Mouse (Mus musculus): ENCODE data around the gene Slc17a7. TPM values are rescaled to one million over a fixed set of nuclear protein-coding genes. Genes with fewer than 3 reads are reported as not detected.

Slc17a7 gene
- polyA plus RNA-seq, 1 experiment from 2014 or later, result 3.8 TPM

DNA sequence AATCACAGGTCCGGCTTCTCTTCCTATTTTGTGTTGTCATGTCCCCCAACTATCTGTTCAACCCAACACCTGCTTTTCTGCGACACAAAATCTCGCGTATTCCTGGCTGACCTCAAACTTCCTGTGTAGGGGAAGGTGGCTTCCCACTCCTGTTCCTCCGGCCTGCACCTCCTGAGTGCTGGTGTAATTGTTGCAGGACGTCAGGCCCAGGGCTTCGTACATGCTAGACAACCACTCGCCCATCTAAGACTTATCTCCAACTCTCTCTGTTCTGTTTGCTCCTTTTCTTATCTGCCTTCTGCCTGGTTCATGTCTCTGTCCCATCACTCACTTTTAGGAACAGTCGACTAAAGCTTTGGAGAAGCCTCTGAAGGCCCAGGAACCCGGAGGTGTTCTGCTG lies 47.3 kb downstream of the Slc17a7 start:
- Histone ChIP-seq H3K9ac (no peak overlapping the region), H3K4me2 (peak overlapping the region; percentile 52), H3K4me1 (replicated peaks) (peaks cover 10% of the 10 kb centered on the region), H3K9me3 (replicated peaks) (no peaks in the 10 kb centered on the region), H3K27ac (ENCODE audit: poor library complexity, severe bottlenecking) (no peak overlapping the region), H3K36me3 (no peaks in the 10 kb centered on the region), H3K27me3 (replicated peaks) (peaks cover 30% of the 10 kb centered on the region), H3K4me3 (no peak overlapping the region)
- 41% methylated on average over 10 of the region's 10 CpGs for WGBS
- ATAC-seq (ENCODE audit: insufficient number of reproducible peaks, low FRiP score), result no peak

DNA sequence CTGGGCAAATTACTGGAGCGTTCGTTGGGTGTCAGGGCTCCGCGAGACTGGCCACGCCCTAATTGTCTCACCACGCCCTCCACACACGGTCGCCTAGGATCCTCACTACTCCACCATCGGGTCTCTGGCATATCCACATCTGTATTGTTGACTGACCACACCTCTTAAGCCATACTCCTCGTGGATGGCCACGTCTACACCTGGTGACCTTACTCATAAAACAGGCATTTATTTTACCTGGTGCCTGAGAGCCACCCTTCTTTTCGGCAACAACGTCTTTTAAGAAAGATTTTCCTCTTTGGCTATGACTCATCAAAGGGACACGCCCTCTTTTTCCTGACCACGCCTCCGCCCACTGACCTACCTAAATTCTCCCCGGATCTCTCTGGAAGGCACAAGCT lies 48.1 kb downstream of the Slc17a7 start, which contains the start of gene Dkkl1:
Gene Dkkl1, minus strand, starts transcription at position 297 of the 401 bp plus-strand sequence.
- Histone ChIP-seq H3K9ac (no peak within 1 kb of the TSS), H3K4me3 (peak within 1 kb of the TSS; percentile 14; the same call in 1 of the 2 replicates), H3K4me1 (replicated peaks) (peaks cover 11% of the 10 kb centered on the region), H3K36me3 (no peaks in the 10 kb centered on the region), H3K9me3 (replicated peaks) (no peaks in the 10 kb centered on the region), H3K27me3 (replicated peaks) (peaks cover 25% of the 10 kb centered on the region), H3K27ac (ENCODE audit: poor library complexity, severe bottlenecking) (no peak within 1 kb of the TSS), H3K4me2 (peak within 1 kb of the TSS; percentile 52)
- WGBS, result 4% methylated on average over 17 of the region's 17 CpGs
- no peak for ATAC-seq (ENCODE audit: insufficient number of reproducible peaks, low FRiP score)

DNA sequence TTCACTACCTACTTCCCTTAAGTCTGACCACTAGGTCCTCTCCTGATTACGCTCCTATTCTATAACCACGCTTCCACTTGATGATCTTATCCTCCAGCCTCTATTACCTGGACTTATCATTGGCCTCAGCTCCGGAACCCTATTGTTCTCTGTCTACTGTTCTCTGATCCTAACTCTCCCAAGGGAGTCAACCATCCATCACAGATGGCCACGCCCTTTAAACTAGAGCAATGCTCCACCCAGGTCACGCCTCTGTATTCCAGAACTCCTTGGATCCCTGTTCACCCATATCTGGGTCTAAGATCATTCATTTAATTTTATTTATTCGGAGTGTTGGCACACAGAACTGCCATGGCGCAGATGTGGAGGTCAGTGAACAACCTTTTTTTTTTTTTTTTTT lies 48.6 kb downstream of the Slc17a7 start:
- peak overlapping the region; percentile 52; the same call in 1 of the 2 replicates for H3K4me2 ChIP-seq

DNA sequence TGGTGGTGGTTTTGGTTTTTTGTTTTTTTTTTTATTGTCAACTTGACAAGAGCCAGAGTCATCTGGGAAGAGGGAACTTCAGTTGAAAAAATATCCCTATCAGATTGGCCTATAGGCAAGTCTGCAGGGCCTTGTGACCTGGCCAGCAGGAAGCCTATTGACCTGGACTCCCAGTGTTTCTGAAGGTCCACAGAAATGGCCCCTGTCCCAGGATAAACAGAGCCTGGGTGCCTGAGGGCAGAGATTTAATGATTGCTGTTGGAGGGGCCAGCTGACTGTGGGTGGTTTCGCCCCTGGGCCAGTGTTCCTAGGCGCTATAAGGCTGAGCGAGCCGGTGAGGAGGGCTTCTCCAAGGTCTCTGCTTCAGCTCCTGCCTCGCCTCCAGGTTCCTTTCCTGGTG lies 50.0 kb downstream of the Slc17a7 start:
- no peak overlapping the region for H3K27ac ChIP-seq (ENCODE audit: poor library complexity, severe bottlenecking)
- H3K27me3 ChIP-seq (replicated peaks), result peaks cover 25% of the 10 kb centered on the region
- H3K36me3 ChIP-seq, result peaks cover 17% of the 10 kb centered on the region
- no peak overlapping the region for H3K4me3 ChIP-seq
- H3K9ac ChIP-seq, result no peak overlapping the region
- 73% methylated on average over 5 of the region's 5 CpGs for WGBS
- peaks cover 29% of the 10 kb centered on the region for H3K4me1 ChIP-seq (replicated peaks)
- H3K4me2 ChIP-seq, result no peak overlapping the region
- ATAC-seq (ENCODE audit: insufficient number of reproducible peaks, low FRiP score), result no peak
- no peaks in the 10 kb centered on the region for H3K9me3 ChIP-seq (replicated peaks)

More for the DNA sequence above, 48.6 kb downstream of the Slc17a7 start:
- no peak overlapping the region for H3K27ac ChIP-seq (ENCODE audit: poor library complexity, severe bottlenecking)
- WGBS, result 65% methylated on average over 7 of the region's 7 CpGs
- peaks cover 16% of the 10 kb centered on the region for H3K4me1 ChIP-seq (replicated peaks)
- peaks cover 4% of the 10 kb centered on the region for H3K36me3 ChIP-seq
- ATAC-seq (ENCODE audit: insufficient number of reproducible peaks, low FRiP score), result no peak
- no peak overlapping the region for H3K4me3 ChIP-seq
- H3K9me3 ChIP-seq (replicated peaks), result no peaks in the 10 kb centered on the region
- no peak overlapping the region for H3K9ac ChIP-seq
- peaks cover 25% of the 10 kb centered on the region for H3K27me3 ChIP-seq (replicated peaks)

GRCm38 (mm10) chr7:45215673-45216441 lies 52.1 kb downstream of the Slc17a7 start, which contains the start of gene Tead2:
TSS of gene Tead2 (plus strand) at chr7:45215753.
- peak; percentile 59 for ATAC-seq (ENCODE audit: insufficient number of reproducible peaks, low FRiP score)

DNA sequence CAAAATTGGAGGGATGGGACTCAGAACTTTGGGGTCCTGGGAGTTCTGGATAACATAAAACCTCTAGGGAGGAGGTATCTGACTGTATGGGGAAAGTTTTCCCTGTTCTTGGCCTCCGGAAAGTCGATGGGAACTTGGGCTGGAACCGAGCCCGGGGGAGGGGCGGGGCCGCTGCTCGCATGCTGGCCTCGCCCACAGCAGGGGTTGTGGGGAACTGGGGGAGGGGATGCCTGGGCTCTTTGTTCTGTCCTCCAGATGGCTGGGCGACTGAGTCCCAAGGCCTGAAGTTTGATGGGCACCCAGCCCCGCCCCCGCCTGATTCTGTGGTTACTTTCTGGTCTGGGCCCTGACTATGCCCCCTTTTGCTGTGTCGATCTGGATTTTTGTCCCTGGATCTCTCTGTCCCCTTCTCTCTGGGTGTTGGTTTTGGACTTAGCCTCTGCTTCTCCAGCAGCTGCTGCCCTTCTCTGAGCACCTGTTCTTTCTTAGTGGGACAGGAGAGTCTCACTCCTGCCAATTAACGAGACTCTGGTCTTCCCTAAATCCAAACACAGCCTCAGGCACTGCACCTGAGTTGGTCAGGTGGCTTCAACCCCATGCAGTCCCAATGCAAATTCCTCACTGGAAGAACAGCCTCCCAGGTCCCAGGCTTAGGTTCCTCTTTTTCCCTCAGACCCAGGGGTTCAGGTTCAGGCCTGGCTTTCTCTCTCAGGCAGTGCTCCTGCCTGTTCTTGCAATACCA lies 52.9 kb downstream of the Slc17a7 start:
- Histone ChIP-seq H3K27me3 (replicated peaks) (peaks cover 9% of the 10 kb centered on the region), H3K4me2 (peak overlapping the region; percentile 90), H3K36me3 (peaks cover 45% of the 10 kb centered on the region), H3K4me3 (peak overlapping the region; percentile 62), H3K4me1 (replicated peaks) (peaks cover 35% of the 10 kb centered on the region), H3K27ac (ENCODE audit: poor library complexity, severe bottlenecking) (peak overlapping the region; percentile 94), H3K9me3 (replicated peaks) (no peaks in the 10 kb centered on the region), H3K9ac (peak overlapping the region; percentile 87)
- WGBS, result 2% methylated on average over 13 of the region's 13 CpGs
- ATAC-seq (ENCODE audit: insufficient number of reproducible peaks, low FRiP score), result peak; percentile 81

More at GRCm38 (mm10) chr7:45215673-45216441, 52.1 kb downstream of the Slc17a7 start, which contains the start of gene Tead2:
- H3K27ac ChIP-seq (ENCODE audit: poor library complexity, severe bottlenecking), result peak within 1 kb of the TSS; percentile 94
- H3K4me1 ChIP-seq (replicated peaks), result peaks cover 39% of the 10 kb centered on the region
- peaks cover 16% of the 10 kb centered on the region for H3K27me3 ChIP-seq (replicated peaks)
- peak within 1 kb of the TSS; percentile 62 for H3K4me3 ChIP-seq
- WGBS, result under 1% methylated on average over 55 of the region's 55 CpGs
- no peaks in the 10 kb centered on the region for H3K9me3 ChIP-seq (replicated peaks)
- peak within 1 kb of the TSS; percentile 87 for H3K9ac ChIP-seq
- H3K36me3 ChIP-seq, result peaks cover 38% of the 10 kb centered on the region
- H3K4me2 ChIP-seq, result peak within 1 kb of the TSS; percentile 90

- no peak overlapping the region for H3K4me2 ChIP-seq
- peaks cover 94% of the 10 kb centered on the region for H3K36me3 ChIP-seq
- no peaks in the 10 kb centered on the region for H3K9me3 ChIP-seq (replicated peaks)
- no peaks in the 10 kb centered on the region for H3K27me3 ChIP-seq (replicated peaks)
- 79% methylated on average over 2 of the region's 2 CpGs for WGBS
- no peak overlapping the region for H3K27ac ChIP-seq (ENCODE audit: poor library complexity, severe bottlenecking)
- peaks cover 29% of the 10 kb centered on the region for H3K4me1 ChIP-seq (replicated peaks)
- no peak overlapping the region for H3K4me3 ChIP-seq
- no peak for ATAC-seq (ENCODE audit: insufficient number of reproducible peaks, low FRiP score)
- no peak overlapping the region for H3K9ac ChIP-seq
Measured at GRCm38 (mm10) chr7:45221680-45222079, 57.9 kb downstream of the Slc17a7 start.

DNA sequence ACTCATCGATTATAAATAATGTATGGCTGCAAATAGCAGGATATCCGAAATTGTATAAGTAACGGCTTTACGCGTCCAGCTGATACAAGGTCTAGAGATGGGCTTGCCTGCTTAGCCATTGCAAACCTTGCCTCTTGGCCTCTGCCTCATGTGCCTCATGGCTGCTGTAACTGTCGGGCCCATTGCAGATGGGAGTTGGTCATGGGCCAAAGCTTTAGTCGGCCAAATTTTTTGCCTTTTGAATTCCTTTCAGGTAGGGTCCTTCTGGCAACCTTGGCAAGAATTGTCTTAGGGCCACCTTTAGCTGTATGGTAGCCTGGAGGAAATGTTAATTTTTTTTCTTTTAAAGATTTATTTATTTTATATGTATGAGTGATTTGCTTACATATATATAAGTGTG lies 61.1 kb downstream of the Slc17a7 start:
- Histone ChIP-seq H3K9me3 (replicated peaks) (no peaks in the 10 kb centered on the region), H3K4me2 (no peak overlapping the region), H3K4me1 (replicated peaks) (no peaks in the 10 kb centered on the region), H3K27ac (ENCODE audit: poor library complexity, severe bottlenecking) (no peak overlapping the region), H3K36me3 (peaks cover 96% of the 10 kb centered on the region), H3K4me3 (no peak overlapping the region), H3K27me3 (replicated peaks) (no peaks in the 10 kb centered on the region), H3K9ac (no peak overlapping the region)
- 94% methylated on average over 7 of the region's 7 CpGs for WGBS
- no peak for ATAC-seq (ENCODE audit: insufficient number of reproducible peaks, low FRiP score)

MicroRNAs encoded within 50 kb of the gene (microRNA counts, 519-probe panel; counts per million panel counts)
- 2,761 counts per million, percentile 12 among the panel's probes with 10 or more counts for microRNA mmu-miR-150

Small RNAs within 50 kb of the gene (microRNA-seq; reads per million reads assigned to microRNA genes)
- 10.8 reads per million, percentile 25 among the genes with 10 or more reads in this experiment for gene Mir150
- gene Mir5121, result 9.7 reads per million, percentile 23 among the genes with 10 or more reads in this experiment
- not detected for gene Mir7055

Other genes with a start within 250 kb of the Slc17a7 start
- 74.5 and 77.2 TPM in 2 replicates for gene Ap2a1, start 234.5 kb upstream of the Slc17a7 start, polyA plus RNA-seq (2016; fragmentation: Nextera tagmentation; extraction: Ambion mirVana)
- gene Tsks, start 220.7 kb upstream of the Slc17a7 start, polyA plus RNA-seq (2016; fragmentation: Nextera tagmentation; extraction: Ambion mirVana), result 0.19 TPM in 1 of 2 replicates, not detected in the other
- 10.7 and 11.5 TPM in 2 replicates for gene Cpt1c, start 189.1 kb upstream of the Slc17a7 start, polyA plus RNA-seq (2016; fragmentation: Nextera tagmentation; extraction: Ambion mirVana)
- 377 and 394 TPM in 2 replicates for gene Prmt1, start 177.4 kb upstream of the Slc17a7 start, polyA plus RNA-seq (2016; fragmentation: Nextera tagmentation; extraction: Ambion mirVana)
- 59.5 and 60.8 TPM in 2 replicates for gene Irf3, start 166.3 kb upstream of the Slc17a7 start, polyA plus RNA-seq (2016; fragmentation: Nextera tagmentation; extraction: Ambion mirVana)
- 42.1 and 42.5 TPM in 2 replicates for gene Bcl2l12, start 165.2 kb upstream of the Slc17a7 start, polyA plus RNA-seq (2016; fragmentation: Nextera tagmentation; extraction: Ambion mirVana)
- 37.0 and 41.2 TPM in 2 replicates for gene Scaf1, start 147.6 kb upstream of the Slc17a7 start, polyA plus RNA-seq (2016; fragmentation: Nextera tagmentation; extraction: Ambion mirVana)
- 79.3 and 79.4 TPM in 2 replicates for gene Rras, start 146.0 kb upstream of the Slc17a7 start, polyA plus RNA-seq (2016; fragmentation: Nextera tagmentation; extraction: Ambion mirVana)
- gene Prr12, start 111.1 kb upstream of the Slc17a7 start, polyA plus RNA-seq (2016; fragmentation: Nextera tagmentation; extraction: Ambion mirVana), result 7.1 and 7.2 TPM in 2 replicates
- 43.3 and 45.7 TPM in 2 replicates for gene Nosip, start 101.5 kb upstream of the Slc17a7 start, polyA plus RNA-seq (2016; fragmentation: Nextera tagmentation; extraction: Ambion mirVana)
- 13.6 and 14.0 TPM in 2 replicates for gene Prrg2, start 101.3 kb upstream of the Slc17a7 start, polyA plus RNA-seq (2016; fragmentation: Nextera tagmentation; extraction: Ambion mirVana)
- gene Rcn3, start 71.7 kb upstream of the Slc17a7 start, polyA plus RNA-seq (2016; fragmentation: Nextera tagmentation; extraction: Ambion mirVana), result 290 and 291 TPM in 2 replicates
- 28.1 and 28.3 TPM in 2 replicates for gene Fcgrt, start 60.1 kb upstream of the Slc17a7 start, polyA plus RNA-seq (2016; fragmentation: Nextera tagmentation; extraction: Ambion mirVana)
- 1,003 and 1,022 TPM in 2 replicates for gene Rps11, start 39.5 kb upstream of the Slc17a7 start, polyA plus RNA-seq (2016; fragmentation: Nextera tagmentation; extraction: Ambion mirVana)
- gene Rpl13a, start 35.2 kb upstream of the Slc17a7 start, polyA plus RNA-seq (2016; fragmentation: Nextera tagmentation; extraction: Ambion mirVana), result 868 and 880 TPM in 2 replicates
- 0.22 and 0.50 TPM in 2 replicates for gene Gm45713, start 27.7 kb upstream of the Slc17a7 start, polyA plus RNA-seq (2016; fragmentation: Nextera tagmentation; extraction: Ambion mirVana)
- gene Flt3l, start 27.5 kb upstream of the Slc17a7 start, polyA plus RNA-seq (2016; fragmentation: Nextera tagmentation; extraction: Ambion mirVana), result 1.1 and 1.2 TPM in 2 replicates
- 81.3 and 86.2 TPM in 2 replicates for gene Pih1d1, start 9.6 kb upstream of the Slc17a7 start, polyA plus RNA-seq (2016; fragmentation: Nextera tagmentation; extraction: Ambion mirVana)
- 34.9 and 39.6 TPM in 2 replicates for gene Aldh16a1, start 9.4 kb upstream of the Slc17a7 start, polyA plus RNA-seq (2016; fragmentation: Nextera tagmentation; extraction: Ambion mirVana)
- not detected in 2 replicates for gene Gfy, start 15.6 kb downstream of the Slc17a7 start, polyA plus RNA-seq (2016; fragmentation: Nextera tagmentation; extraction: Ambion mirVana)
- gene Pth2, start 17.0 kb downstream of the Slc17a7 start, polyA plus RNA-seq (2016; fragmentation: Nextera tagmentation; extraction: Ambion mirVana), result 0.40 TPM in 1 of 2 replicates, not detected in the other
- 0.62 and 0.70 TPM in 2 replicates for gene Ccdc155, start 40.9 kb downstream of the Slc17a7 start, polyA plus RNA-seq (2016; fragmentation: Nextera tagmentation; extraction: Ambion mirVana)
- 0.99 and 1.5 TPM in 2 replicates for gene Dkkl1, start 48.2 kb downstream of the Slc17a7 start, polyA plus RNA-seq (2016; fragmentation: Nextera tagmentation; extraction: Ambion mirVana)
- gene Tead2, start 51.8 kb downstream of the Slc17a7 start, polyA plus RNA-seq (2016; fragmentation: Nextera tagmentation; extraction: Ambion mirVana), result 131 and 138 TPM in 2 replicates
- 1.2 and 1.4 TPM in 2 replicates for gene Cd37, start 75.2 kb downstream of the Slc17a7 start, polyA plus RNA-seq (2016; fragmentation: Nextera tagmentation; extraction: Ambion mirVana)
- gene Slc6a16, start 77.1 kb downstream of the Slc17a7 start, polyA plus RNA-seq (2016; fragmentation: Nextera tagmentation; extraction: Ambion mirVana), result 0.37 TPM in 2 replicates
- gene Slc6a21, start 113.6 kb downstream of the Slc17a7 start, polyA plus RNA-seq (2016; fragmentation: Nextera tagmentation; extraction: Ambion mirVana), result not detected in 2 replicates
- gene Trpm4, start 169.8 kb downstream of the Slc17a7 start, polyA plus RNA-seq (2016; fragmentation: Nextera tagmentation; extraction: Ambion mirVana), result 15.2 and 15.4 TPM in 2 replicates
- 25.5 and 26.9 TPM in 2 replicates for gene Hrc, start 171.3 kb downstream of the Slc17a7 start, polyA plus RNA-seq (2016; fragmentation: Nextera tagmentation; extraction: Ambion mirVana)
- gene Ppfia3, start 203.1 kb downstream of the Slc17a7 start, polyA plus RNA-seq (2016; fragmentation: Nextera tagmentation; extraction: Ambion mirVana), result 2.6 and 3.3 TPM in 2 replicates
- gene Lin7b, start 206.6 kb downstream of the Slc17a7 start, polyA plus RNA-seq (2016; fragmentation: Nextera tagmentation; extraction: Ambion mirVana), result 0.82 and 1.1 TPM in 2 replicates
- gene Snrnp70, start 231.8 kb downstream of the Slc17a7 start, polyA plus RNA-seq (2016; fragmentation: Nextera tagmentation; extraction: Ambion mirVana), result 169 and 173 TPM in 2 replicates
- gene Kcna7, start 241.7 kb downstream of the Slc17a7 start, polyA plus RNA-seq (2016; fragmentation: Nextera tagmentation; extraction: Ambion mirVana), result 0.41 and 0.52 TPM in 2 replicates
- gene Ntf5, start 249.7 kb downstream of the Slc17a7 start, polyA plus RNA-seq (2016; fragmentation: Nextera tagmentation; extraction: Ambion mirVana), result 1.8 TPM in 2 replicates

All from heart, embryonic 12.5 days (tissue).